Mouse (Mus musculus) olfactory bulb, adult 2 months (tissue): ENCODE results near the gene Olfr889.

ENCODE experiments used
- CTCF ChIP-seq: fragments of 200-500 bp; IDR thresholded peaks from 2 replicates; pipeline ENCODE4 v1.5.1; 2012; ENCODE audit warnings: low read depth, mild to moderate bottlenecking, low read length, moderate library complexity; ENCODE audit not compliant: insufficient read depth
- POLR2A ChIP-seq: fragments of 200-500 bp; IDR thresholded peaks from 2 replicates; pipeline ENCODE4 v1.6.1; 2012; ENCODE audit warnings: mild to moderate bottlenecking, low read depth, low read length, moderate library complexity; ENCODE audit not compliant: insufficient read depth

- TF ChIP-seq CTCF (no peak), POLR2A (no peak)
These were observed at the start of gene Olfr889 for GRCm38 (mm10) chr9:38114898-38115297.
